Mouse (Mus musculus) retina, adult 2 months (tissue): Measurements from ENCODE around the gene Olfr410.

Source experiments
- DNase-seq: peaks from one replicate; pipeline ENCODE4 v3.0.0-alpha.2; 2012; ENCODE audit warnings: low read depth, low spot score

The Olfr410 gene

GRCm38 (mm10) chr11:74337931-74338330 lies at the start of gene Olfr410:
Olfr410 (minus strand) TSS chr11:74338031.
- no peak for DNase-seq

DNA sequence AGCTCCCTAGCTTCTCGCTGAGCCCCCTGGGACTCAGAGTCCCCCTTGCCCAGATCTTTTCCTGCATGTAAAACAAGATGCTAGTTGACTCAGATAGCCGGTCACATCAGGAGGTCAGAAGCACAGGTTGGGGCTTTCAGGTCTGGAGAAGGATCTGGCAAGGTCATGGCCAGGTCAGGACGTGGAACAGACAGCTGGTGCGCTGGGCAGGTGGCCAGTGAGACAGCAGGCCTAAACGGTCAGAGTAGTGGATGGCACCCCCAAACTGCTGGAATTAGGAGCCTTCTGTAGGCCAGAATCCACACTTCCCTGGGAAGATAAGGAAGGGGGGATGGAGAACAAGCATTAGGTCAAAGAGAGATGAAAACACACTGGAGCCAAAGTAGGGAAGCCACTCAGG lies 49.4 kb upstream of the Olfr410 start:
- DNase-seq: no peak

DNA sequence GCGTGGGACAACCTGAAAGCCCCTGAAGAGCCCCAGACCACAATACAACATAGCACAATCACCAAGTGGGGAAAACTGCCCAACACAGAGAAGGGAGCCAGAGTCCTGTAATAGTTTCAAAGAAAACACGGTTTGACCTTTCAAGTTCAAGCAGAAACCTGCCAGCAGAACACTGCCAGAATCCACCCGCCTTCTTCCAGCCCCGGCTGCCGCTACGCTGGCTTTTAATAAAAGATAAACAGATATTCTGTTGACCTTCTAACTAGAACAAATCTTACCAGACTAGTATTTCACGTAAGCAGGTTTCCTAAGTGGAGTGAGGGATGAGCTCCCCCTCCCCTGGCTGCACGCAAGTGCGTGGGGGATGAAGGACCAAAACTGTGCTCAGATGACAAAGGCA lies 47.8 kb upstream of the Olfr410 start:
- DNase-seq: no peak

DNA sequence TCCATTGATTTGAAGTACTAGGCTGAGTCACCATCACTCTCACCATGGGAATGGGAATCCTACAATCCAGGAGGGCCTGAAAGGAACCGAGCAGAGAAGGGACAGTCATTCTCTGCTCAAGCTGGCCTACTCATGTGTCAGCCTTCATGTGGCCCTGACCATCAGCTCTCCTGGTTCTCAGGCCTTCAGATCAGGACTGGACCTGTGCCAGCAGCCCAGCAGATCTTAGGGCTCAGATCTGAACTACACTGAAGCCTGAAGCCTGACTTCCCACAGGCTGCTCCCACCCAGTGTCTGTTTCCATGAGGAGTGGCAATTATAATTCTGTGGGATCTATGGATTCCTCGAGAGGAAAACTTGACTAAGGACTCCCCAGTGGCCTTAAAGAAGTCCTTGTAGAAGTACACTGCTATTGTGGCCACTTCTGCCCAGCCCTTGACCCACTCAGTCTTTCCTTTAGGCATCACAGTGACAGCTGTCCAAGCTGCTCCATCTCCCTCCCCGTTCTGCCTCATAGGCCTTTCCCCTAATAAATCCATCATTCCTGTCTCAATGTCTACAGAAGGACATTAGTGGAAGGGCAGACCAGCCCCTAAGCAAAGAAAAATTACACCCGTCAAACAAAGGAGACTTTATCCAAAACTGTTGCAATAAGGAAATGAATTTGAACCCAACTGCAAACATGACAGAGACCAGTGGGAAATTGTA lies 41.5 kb upstream of the Olfr410 start:
- DNase-seq: no peak

DNA sequence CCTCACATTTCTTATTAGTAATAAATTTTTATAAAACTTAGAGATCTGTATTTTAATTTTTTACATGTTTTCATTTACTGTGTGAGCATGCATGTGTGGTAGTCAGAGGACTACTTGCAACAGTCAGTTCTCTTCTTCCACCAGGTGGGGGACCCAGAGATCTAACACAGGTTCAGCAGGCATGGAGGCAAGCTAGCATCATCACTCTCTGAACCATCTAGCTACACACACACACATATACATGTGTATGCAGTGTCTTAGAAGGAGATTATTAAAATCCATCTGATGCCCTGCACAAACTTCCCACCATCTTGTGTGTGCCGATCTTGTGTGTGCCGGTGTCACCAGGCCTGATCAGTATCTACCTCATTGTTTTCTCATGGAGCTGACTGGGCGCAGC lies 39.0 kb upstream of the Olfr410 start:
- DNase-seq: no peak

DNA sequence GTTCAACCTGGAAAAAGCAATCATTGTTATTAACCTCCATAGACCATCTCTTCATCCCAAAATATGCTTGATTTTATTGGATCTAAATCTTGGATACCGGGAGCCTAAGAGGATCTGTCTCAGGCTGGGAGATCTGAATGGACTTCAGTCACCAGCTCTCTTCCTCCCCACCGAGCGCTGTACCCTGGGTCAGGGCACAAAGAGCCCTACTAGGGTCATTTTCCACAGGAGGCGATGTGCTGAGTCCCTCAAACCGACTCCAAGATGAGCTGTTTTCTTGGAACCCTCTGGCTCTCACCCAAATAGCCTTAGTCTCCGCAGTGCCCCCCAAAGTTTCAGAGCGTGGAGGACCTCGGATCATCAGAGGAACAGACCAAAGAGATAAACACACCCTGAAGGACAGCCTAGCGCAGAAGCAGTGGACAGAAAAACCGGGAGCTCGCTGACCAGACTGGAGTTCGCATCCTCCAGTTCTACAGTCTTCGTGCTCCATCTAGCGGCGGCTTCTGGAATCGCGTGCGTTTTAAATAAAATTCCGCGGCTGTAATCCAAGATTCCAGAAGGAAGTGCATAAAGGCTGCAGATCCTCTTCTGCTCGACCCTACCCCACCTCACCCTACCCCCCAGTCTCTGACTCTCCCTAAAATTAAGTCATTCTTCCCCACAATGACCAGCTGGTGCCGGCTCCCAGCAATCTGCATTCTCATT lies 33.7 kb upstream of the Olfr410 start:
- peak; percentile 42 for DNase-seq

DNA sequence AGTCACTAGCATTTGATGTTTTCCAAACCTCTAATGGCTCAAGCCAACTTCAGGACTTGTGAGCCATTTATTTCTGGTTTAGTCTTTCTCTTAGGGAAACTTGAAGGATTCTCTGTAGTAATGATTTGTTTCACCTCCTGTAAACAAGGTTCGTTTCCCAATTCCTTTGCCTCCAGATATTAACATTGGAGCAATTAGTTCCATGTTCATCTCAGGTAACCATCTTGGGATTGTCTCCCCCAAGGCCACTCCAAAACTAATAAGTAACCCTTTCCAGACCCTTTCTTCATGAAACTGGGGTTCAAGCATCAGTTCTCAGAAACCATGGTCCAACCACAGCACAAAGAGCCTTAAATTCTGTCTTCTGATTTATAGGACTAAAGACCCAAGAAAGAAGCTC lies 23.9 kb upstream of the Olfr410 start, which contains the start of gene Olfr412:
Gene Olfr412 (plus strand): TSS at position 301 of the 400 bp plus-strand sequence.
- DNase-seq: no peak

GRCm38 (mm10) chr11:74352550-74352949 lies 14.7 kb upstream of the Olfr410 start, which contains the start of gene Olfr411:
Olfr411 (minus strand) TSS chr11:74352650.
- DNase-seq: no peak

- DNase-seq: no peak
Observed at GRCm38 (mm10) chr11:74328781-74329180, 9.1 kb downstream of the Olfr410 start.

- no peak for DNase-seq
Observed at GRCm38 (mm10) chr11:74326044-74326443, 11.8 kb downstream of the Olfr410 start.

DNA sequence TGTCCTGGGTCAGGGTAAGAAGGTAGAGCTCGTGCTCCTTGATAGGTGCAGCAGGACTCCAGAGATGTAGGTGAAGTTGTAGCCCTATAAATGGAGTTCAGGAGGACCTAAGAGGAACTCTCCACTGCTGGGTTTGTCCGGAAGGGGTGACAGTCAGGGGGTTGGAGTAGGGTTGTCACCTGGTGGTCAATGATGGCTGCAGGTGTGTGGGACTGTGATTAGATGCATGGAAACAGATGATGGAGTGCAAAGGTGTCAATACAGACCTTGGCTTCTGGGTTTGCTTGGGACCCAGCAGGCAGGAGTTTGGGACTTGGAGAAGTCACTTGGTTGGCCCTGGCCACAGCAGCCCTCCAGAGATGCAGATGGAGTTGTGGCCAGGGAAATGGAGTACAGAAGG lies 50.6 kb downstream of the Olfr410 start:
- no peak for DNase-seq

DNA sequence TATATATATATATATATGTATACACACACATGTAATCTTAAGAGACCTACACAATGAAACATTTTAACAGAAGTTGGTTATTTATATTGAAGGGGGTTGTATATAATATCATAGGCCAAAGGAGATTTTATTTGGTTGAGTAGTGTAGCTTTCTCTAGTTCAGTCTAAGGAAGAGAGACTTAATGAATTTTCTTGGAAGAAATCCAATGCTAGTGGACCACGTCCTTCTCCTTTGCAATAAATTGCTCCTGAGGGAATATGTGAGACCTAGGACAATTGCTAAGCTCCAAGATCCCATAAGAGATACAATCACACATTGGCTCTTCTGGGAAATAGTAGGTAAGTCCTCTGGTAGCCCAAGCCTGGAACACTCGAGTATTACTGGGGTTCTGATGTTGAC lies 54.4 kb downstream of the Olfr410 start, which contains the start of gene Olfr59:
Gene Olfr59 (plus strand): TSS at position 301 of the 400 bp plus-strand sequence.
- DNase-seq: no peak
